Mouse (Mus musculus): Measurements from ENCODE around the gene Slc37a3. TPM values are rescaled to one million over a fixed set of nuclear protein-coding genes. Genes with fewer than 3 reads are reported as not detected.

Slc37a3 gene
- polyA plus RNA-seq, 1 experiment from 2014 or later, result 53.0 TPM

- H3K27ac ChIP-seq (replicated peaks), result no peak overlapping the region
- H3K4me2 ChIP-seq (replicated peaks), result no peak overlapping the region
- H3K27me3 ChIP-seq, result no peaks in the 10 kb centered on the region
- no peaks in the 10 kb centered on the region for H3K9me3 ChIP-seq
- H3K9ac ChIP-seq (replicated peaks), result no peak overlapping the region
- H3K36me3 ChIP-seq, result no peaks in the 10 kb centered on the region
- no peaks in the 10 kb centered on the region for H3K4me1 ChIP-seq
- ATAC-seq (ENCODE audit: low FRiP score, low read depth), result no peak
- WGBS, result 90% methylated on average over 3 of the region's 3 CpGs
- no peak overlapping the region for H3K4me3 ChIP-seq
Measured at GRCm38 (mm10) chr6:39311786-39312185, 65.7 kb downstream of the Slc37a3 start.

- H3K4me1 ChIP-seq, result peaks cover 10% of the 10 kb centered on the region
- no peak for ATAC-seq (ENCODE audit: low FRiP score, low read depth)
- peak overlapping the region; percentile 35; the same call in 1 of the 2 replicates for H3K27ac ChIP-seq (replicated peaks)
- WGBS, result 15% methylated on average over 6 of the region's 6 CpGs
- H3K9ac ChIP-seq (replicated peaks), result no peak overlapping the region
- no peaks in the 10 kb centered on the region for H3K9me3 ChIP-seq
- no peak overlapping the region for H3K4me3 ChIP-seq
- no peaks in the 10 kb centered on the region for H3K36me3 ChIP-seq
- peak overlapping the region; percentile 3; the same call in 1 of the 2 replicates for H3K4me2 ChIP-seq (replicated peaks)
- no peaks in the 10 kb centered on the region for H3K27me3 ChIP-seq
Measured at GRCm38 (mm10) chr6:39304371-39304874, 73.1 kb downstream of the Slc37a3 start.

GRCm38 (mm10) chr6:39301484-39301883 lies 76.0 kb downstream of the Slc37a3 start:
- H3K4me1 ChIP-seq, result peaks cover 10% of the 10 kb centered on the region
- H3K36me3 ChIP-seq, result no peaks in the 10 kb centered on the region
- H3K4me3 ChIP-seq, result no peak overlapping the region
- H3K27ac ChIP-seq (replicated peaks), result no peak overlapping the region
- H3K9me3 ChIP-seq, result no peaks in the 10 kb centered on the region
- H3K4me2 ChIP-seq (replicated peaks), result no peak overlapping the region
- WGBS, result 80% methylated on average over 3 of the region's 3 CpGs
- no peak for ATAC-seq (ENCODE audit: low FRiP score, low read depth)
- no peaks in the 10 kb centered on the region for H3K27me3 ChIP-seq
- H3K9ac ChIP-seq (replicated peaks), result no peak overlapping the region

GRCm38 (mm10) chr6:39297079-39297478 lies 80.4 kb downstream of the Slc37a3 start:
- no peaks in the 10 kb centered on the region for H3K27me3 ChIP-seq
- 93% methylated on average over 6 of the region's 6 CpGs for WGBS

GRCm38 (mm10) chr6:39296474-39296873 lies 81.0 kb downstream of the Slc37a3 start:
- H3K9ac ChIP-seq (replicated peaks), result no peak overlapping the region
- no peaks in the 10 kb centered on the region for H3K9me3 ChIP-seq
- WGBS, result 74% methylated on average over 4 of the region's 4 CpGs
- no peak overlapping the region for H3K4me2 ChIP-seq (replicated peaks)
- peaks cover 8% of the 10 kb centered on the region for H3K4me1 ChIP-seq
- ATAC-seq (ENCODE audit: low FRiP score, low read depth), result no peak
- no peaks in the 10 kb centered on the region for H3K36me3 ChIP-seq
- H3K4me3 ChIP-seq, result no peak overlapping the region
- no peaks in the 10 kb centered on the region for H3K27me3 ChIP-seq
- H3K27ac ChIP-seq (replicated peaks), result no peak overlapping the region

More at GRCm38 (mm10) chr6:39297079-39297478, 80.4 kb downstream of the Slc37a3 start:
- no peak for ATAC-seq (ENCODE audit: low FRiP score, low read depth)
- H3K4me3 ChIP-seq, result no peak overlapping the region
- H3K4me1 ChIP-seq, result peaks cover 8% of the 10 kb centered on the region
- no peak overlapping the region for H3K9ac ChIP-seq (replicated peaks)
- no peak overlapping the region for H3K27ac ChIP-seq (replicated peaks)
- no peaks in the 10 kb centered on the region for H3K9me3 ChIP-seq
- no peaks in the 10 kb centered on the region for H3K36me3 ChIP-seq
- no peak overlapping the region for H3K4me2 ChIP-seq (replicated peaks)

GRCm38 (mm10) chr6:39295727-39296411 lies 81.6 kb downstream of the Slc37a3 start:
- peaks cover 8% of the 10 kb centered on the region for H3K4me1 ChIP-seq
- H3K36me3 ChIP-seq, result no peaks in the 10 kb centered on the region
- no peak overlapping the region for H3K9ac ChIP-seq (replicated peaks)
- no peak overlapping the region for H3K27ac ChIP-seq (replicated peaks)
- ATAC-seq (ENCODE audit: low FRiP score, low read depth), result no peak
- WGBS, result 50% methylated on average over 14 of the region's 14 CpGs
- no peaks in the 10 kb centered on the region for H3K27me3 ChIP-seq
- H3K4me3 ChIP-seq, result no peak overlapping the region
- H3K4me2 ChIP-seq (replicated peaks), result no peak overlapping the region
- H3K9me3 ChIP-seq, result no peaks in the 10 kb centered on the region

GRCm38 (mm10) chr6:39289721-39290120 lies 87.8 kb downstream of the Slc37a3 start:
- no peak overlapping the region for H3K4me2 ChIP-seq (replicated peaks)
- ATAC-seq (ENCODE audit: low FRiP score, low read depth), result no peak
- no peak overlapping the region for H3K4me3 ChIP-seq
- no peak overlapping the region for H3K27ac ChIP-seq (replicated peaks)
- H3K9me3 ChIP-seq, result no peaks in the 10 kb centered on the region
- WGBS, result 85% methylated on average over 7 of the region's 7 CpGs
- no peaks in the 10 kb centered on the region for H3K27me3 ChIP-seq
- peaks cover 5% of the 10 kb centered on the region; the same call in 1 of the 2 replicates for H3K4me1 ChIP-seq
- no peaks in the 10 kb centered on the region for H3K36me3 ChIP-seq
- no peak overlapping the region for H3K9ac ChIP-seq (replicated peaks)

- Histone ChIP-seq H3K36me3 (no peaks in the 10 kb centered on the region), H3K9me3 (no peaks in the 10 kb centered on the region), H3K4me2 (replicated peaks) (no peak overlapping the region), H3K27ac (replicated peaks) (no peak overlapping the region), H3K27me3 (no peaks in the 10 kb centered on the region), H3K9ac (replicated peaks) (no peak overlapping the region), H3K4me3 (no peak overlapping the region), H3K4me1 (peaks cover 5% of the 10 kb centered on the region; the same call in 1 of the 2 replicates)
- ATAC-seq (ENCODE audit: low FRiP score, low read depth), result no peak
- WGBS, result 81% methylated on average over 3 of the region's 3 CpGs
Measured at GRCm38 (mm10) chr6:39287782-39288181, 89.7 kb downstream of the Slc37a3 start.

- Histone ChIP-seq H3K4me1 (peaks cover 5% of the 10 kb centered on the region; the same call in 1 of the 2 replicates), H3K27me3 (no peaks in the 10 kb centered on the region), H3K9me3 (no peaks in the 10 kb centered on the region), H3K4me2 (replicated peaks) (no peak overlapping the region), H3K4me3 (no peak overlapping the region), H3K36me3 (no peaks in the 10 kb centered on the region), H3K9ac (replicated peaks) (no peak overlapping the region), H3K27ac (replicated peaks) (no peak overlapping the region)
- WGBS, result 35% methylated on average over 5 of the region's 5 CpGs
- ATAC-seq (ENCODE audit: low FRiP score, low read depth), result no peak
Measured at GRCm38 (mm10) chr6:39286732-39287083, 90.8 kb downstream of the Slc37a3 start.

- Histone ChIP-seq H3K9me3 (no peaks in the 10 kb centered on the region), H3K27ac (replicated peaks) (no peak overlapping the region), H3K36me3 (no peaks in the 10 kb centered on the region), H3K4me2 (replicated peaks) (no peak overlapping the region), H3K9ac (replicated peaks) (no peak overlapping the region), H3K27me3 (no peaks in the 10 kb centered on the region), H3K4me1 (peaks cover 5% of the 10 kb centered on the region; the same call in 1 of the 2 replicates), H3K4me3 (no peak overlapping the region)
- 34% methylated on average over 7 of the region's 9 CpGs for WGBS
- ATAC-seq (ENCODE audit: low FRiP score, low read depth), result no peak
Measured at GRCm38 (mm10) chr6:39286053-39286731, 91.3 kb downstream of the Slc37a3 start.

GRCm38 (mm10) chr6:39284836-39285235 lies 92.6 kb downstream of the Slc37a3 start:
- Histone ChIP-seq H3K4me1 (peaks cover 5% of the 10 kb centered on the region; the same call in 1 of the 2 replicates), H3K36me3 (no peaks in the 10 kb centered on the region), H3K9me3 (no peaks in the 10 kb centered on the region), H3K9ac (replicated peaks) (no peak overlapping the region), H3K27me3 (no peaks in the 10 kb centered on the region), H3K27ac (replicated peaks) (no peak overlapping the region), H3K4me2 (replicated peaks) (no peak overlapping the region), H3K4me3 (no peak overlapping the region)
- no peak for ATAC-seq (ENCODE audit: low FRiP score, low read depth)
- 92% methylated on average over 3 of the region's 3 CpGs for WGBS
